8 mouse cellular contexts compared by ENCODE assay signal in the genomic region with DNA sequence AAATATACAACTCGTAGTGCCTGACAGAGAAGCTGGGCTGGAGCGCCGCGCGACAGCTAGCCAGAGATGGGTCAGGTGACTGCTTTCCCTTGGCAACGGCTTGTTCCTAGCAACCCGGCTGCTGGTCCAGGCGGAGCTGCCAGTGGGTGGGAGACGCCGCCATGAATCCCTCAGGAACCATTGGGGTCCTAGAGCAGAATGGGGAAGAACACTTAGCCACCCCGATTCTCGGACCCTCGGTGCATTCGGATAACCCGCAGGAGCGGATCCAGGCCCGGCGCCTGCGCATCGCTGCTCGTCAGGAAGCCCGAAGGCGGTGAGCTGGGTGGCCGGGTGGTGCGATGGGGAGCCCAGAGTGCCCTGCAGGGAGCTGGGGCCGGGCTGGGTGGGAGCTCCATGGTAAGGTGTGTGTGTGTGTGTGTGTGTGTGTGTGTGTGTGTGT. TPM values are rescaled to one million over a fixed set of nuclear protein-coding genes. Genes with fewer than 3 reads are reported as not detected.
DNase-seq lines count a peak whose midpoint lies in the region; ATAC-seq lines count a peak whose summit lies in the region.

Gene Drc1 (plus strand): TSS at position 98 of the 442 bp plus-strand sequence.

- H3K27ac ChIP-seq in hindbrain, embryonic 16.5 days (ENCODE audit: low read depth, low read length), result 0 out of 2 replicates have a peak within 1 kb of the TSS, but pooled peaks have one; percentile 32
- H3K27ac ChIP-seq in limb, embryonic 10.5 days, result peak within 1 kb of the TSS; percentile 28; the same call in 1 of the 2 replicates
- peak within 1 kb of the TSS; percentile 76 for H3K27ac ChIP-seq in midbrain, embryonic 16.5 days (ENCODE audit: low read length)

- WGBS in hindbrain, embryonic 16.5 days, result 0% methylated on average over 25 of the region's 26 CpGs
- 5% methylated on average over 26 of the region's 26 CpGs for WGBS in limb, embryonic 10.5 days
- WGBS in midbrain, embryonic 16.5 days, result under 1% methylated on average over 26 of the region's 26 CpGs

- H3K4me1 ChIP-seq in erythroblast, embryonic 14.5 days (ENCODE audit: control insufficient read depth), result peaks cover 2% of the 10 kb centered on the region
- H3K4me1 ChIP-seq in hindbrain, embryonic 16.5 days (ENCODE audit: control insufficient read depth, insufficient read depth, low read depth, low read length), result peaks cover 2% of the 10 kb centered on the region; the same call in 1 of the 2 replicates
- H3K4me1 ChIP-seq in limb, embryonic 10.5 days, result peaks cover 10% of the 10 kb centered on the region
- peaks cover 10% of the 10 kb centered on the region for H3K4me1 ChIP-seq in midbrain, embryonic 16.5 days (ENCODE audit: control insufficient read depth, insufficient read depth, low read length)

- peak within 1 kb of the TSS; percentile 4 for H3K4me3 ChIP-seq in erythroblast, embryonic 14.5 days (replicated peaks)
- H3K4me3 ChIP-seq in hindbrain, embryonic 16.5 days (ENCODE audit: low read length), result peak within 1 kb of the TSS; percentile 60
- peak within 1 kb of the TSS; percentile 58 for H3K4me3 ChIP-seq in limb, embryonic 10.5 days
- peak within 1 kb of the TSS; percentile 61 for H3K4me3 ChIP-seq in midbrain, embryonic 16.5 days (ENCODE audit: low read depth, low read length)

- DNase-seq in cerebellum, adult 8-10 months, result peak; percentile 37
- peak; percentile 43 for DNase-seq in forelimb bud, embryonic 11.5 days (ENCODE audit: low read depth, low spot score)
- DNase-seq in limb, embryonic 10.5 days (ENCODE audit: low spot score), result peak; percentile 70
- peak; percentile 60 for DNase-seq in thymus, postnatal 4 days

- H3K9me3 ChIP-seq in erythroblast, embryonic 14.5 days (ENCODE audit: control insufficient read depth, low read length), result peaks cover 9% of the 10 kb centered on the region
- H3K9me3 ChIP-seq in hindbrain, embryonic 16.5 days (ENCODE audit: control insufficient read depth, low read length), result no peaks in the 10 kb centered on the region; the same call in 1 of the 2 replicates
- H3K9me3 ChIP-seq in limb, embryonic 10.5 days (replicated peaks), result 0 out of 2 replicates have a peak, but pooled peaks cover 2% of the 10 kb centered on the region
- H3K9me3 ChIP-seq in midbrain, embryonic 16.5 days (replicated peaks; ENCODE audit: control insufficient read depth, low read length, poor library complexity, severe bottlenecking), result peaks cover 4% of the 10 kb centered on the region; the same call in 1 of the 2 replicates

- peak within 1 kb of the TSS; percentile 70 for H3K9ac ChIP-seq in hindbrain, embryonic 16.5 days (ENCODE audit: low read depth, low read length)
- peak within 1 kb of the TSS; percentile 76 for H3K9ac ChIP-seq in midbrain, embryonic 16.5 days (ENCODE audit: low read depth, low read length)

- H3K27me3 ChIP-seq in erythroblast, embryonic 14.5 days (ENCODE audit: control insufficient read depth), result peaks cover 26% of the 10 kb centered on the region
- H3K27me3 ChIP-seq in hindbrain, embryonic 16.5 days (replicated peaks; ENCODE audit: control insufficient read depth, insufficient read depth, low read length), result no peaks in the 10 kb centered on the region
- H3K27me3 ChIP-seq in limb, embryonic 10.5 days (ENCODE audit: low read depth, poor library complexity, severe bottlenecking), result peaks cover 13% of the 10 kb centered on the region; the same call in 1 of the 2 replicates
- no peaks in the 10 kb centered on the region for H3K27me3 ChIP-seq in midbrain, embryonic 16.5 days (ENCODE audit: control insufficient read depth, insufficient read depth, low read depth, low read length)

- H3K4me2 ChIP-seq in hindbrain, embryonic 16.5 days (ENCODE audit: low read length), result peak within 1 kb of the TSS; percentile 79
- H3K4me2 ChIP-seq in midbrain, embryonic 16.5 days (ENCODE audit: low read length), result peak within 1 kb of the TSS; percentile 74

- no peak for ATAC-seq in erythroblast, adult 5-6 weeks (replicated peaks; ENCODE audit: low FRiP score, poor library complexity, severe bottlenecking)
- peak; percentile 96 for ATAC-seq in hindbrain, embryonic 16.5 days
- ATAC-seq in midbrain, embryonic 16.5 days, result peak; percentile 96

- no peaks in the 10 kb centered on the region for H3K36me3 ChIP-seq in erythroblast, embryonic 14.5 days (ENCODE audit: control insufficient read depth)
- no peaks in the 10 kb centered on the region for H3K36me3 ChIP-seq in hindbrain, embryonic 16.5 days (ENCODE audit: control insufficient read depth, insufficient read depth, low read length)
- no peaks in the 10 kb centered on the region for H3K36me3 ChIP-seq in limb, embryonic 10.5 days
- no peaks in the 10 kb centered on the region for H3K36me3 ChIP-seq in midbrain, embryonic 16.5 days (ENCODE audit: control insufficient read depth, insufficient read depth, low read length)

RNA-seq across cellular contexts. Expression of gene Drc1, which starts in this region (rescaled TPM):
- not detected in 2 replicates for polyA plus RNA-seq in erythroblast, embryonic 14.5 days (2012)
- not detected in 2 replicates for total RNA-seq in erythroblast, adult 5-6 weeks (2015; ENCODE audit: low replicate concordance)
- not detected in 2 replicates for total RNA-seq in erythroblast, adult 5-6 weeks (2017; ENCODE audit: low replicate concordance)
- 6.3 and 7.0 TPM in 2 replicates for polyA plus RNA-seq in hindbrain, embryonic 16.5 days (2015; fragmentation: Nextera tagmentation; extraction: Ambion mirVana)
- polyA plus RNA-seq in limb, embryonic 10.5 days (2016; fragmentation: Nextera tagmentation; extraction: Ambion mirVana), result 0.28 TPM in 1 of 2 replicates, not detected in the other
- polyA plus RNA-seq in midbrain, embryonic 16.5 days (2015; fragmentation: Nextera tagmentation; extraction: Ambion mirVana), result 9.5 and 10.2 TPM in 2 replicates

Comparison
In these comparisons a context has a peak if more than half of its experiments do, and no peak if none do; other contexts are left out.
1. Peak in DNase-seq, H3K4me3 ChIP-seq and H3K27ac ChIP-seq in limb, embryonic 10.5 days; RNA of the gene not detected or under 1 TPM.
2. H3K4me3 ChIP-seq: peak in every context shown above with its lines; median percentile 61 in midbrain, embryonic 16.5 days; 60 in hindbrain, embryonic 16.5 days; 58 in limb, embryonic 10.5 days; 4 in erythroblast, embryonic 14.5 days.